Mouse (Mus musculus) kidney, adult 2 months (tissue): ENCODE results near the gene Hspb9.

Source experiments
- CTCF ChIP-seq: fragments of 200-500 bp; conservative IDR thresholded peaks from 2 replicates; pipeline ENCODE4 v1.5.1; 2011; ENCODE audit warnings: low read depth, mild to moderate bottlenecking, control low read depth, low read length, moderate library complexity, mixed read lengths; ENCODE audit not compliant: insufficient read depth, insufficient read length
- POLR2A ChIP-seq: fragments of 200-500 bp; IDR thresholded peaks from one replicate; pipeline ENCODE4 v1.6.1; 2011; ENCODE audit warnings: low read depth, low read length, control low read depth

- TF ChIP-seq POLR2A (no peak), CTCF (no peak)
These were observed 23.1 kb downstream of the Hspb9 start for GRCm38 (mm10) chr11:100736746-100737080.
